Mouse (Mus musculus): Measurements from ENCODE around the gene Klhdc9. TPM values are rescaled to one million over a fixed set of nuclear protein-coding genes. Genes with fewer than 3 reads are reported as not detected.

The Klhdc9 gene
- total and polyA plus RNA-seq, 2 experiments from 2014 or later = 5.0 to 6.9 TPM

GRCm38 (mm10) chr1:171387099-171387498 lies 26.5 kb upstream of the Klhdc9 start:
- Histone ChIP-seq H3K4me1 (ENCODE audit: insufficient read depth) (no peaks in the 10 kb centered on the region), H3K4me3 (ENCODE audit: low read depth, low read length) (no peak overlapping the region), H3K9ac (no peak overlapping the region), H3K4me2 (ENCODE audit: low read depth) (no peak overlapping the region), H3K36me3 (ENCODE audit: insufficient read depth) (no peaks in the 10 kb centered on the region), H3K27ac (ENCODE audit: low read depth, low read length) (no peak overlapping the region), H3K27me3 (ENCODE audit: insufficient read depth, low read length) (no peaks in the 10 kb centered on the region), H3K9me3 (ENCODE audit: low read length) (no peaks in the 10 kb centered on the region)
- 25% methylated on average over 6 of the region's 6 CpGs for WGBS
- TF ChIP-seq CTCF (IDR thresholded peaks at IDR 0.05; ENCODE audit: low read depth) = peak; percentile 52; the same call in 1 of the 2 replicates
- ATAC-seq (no peak), DNase-seq (peak; percentile 29)

DNA sequence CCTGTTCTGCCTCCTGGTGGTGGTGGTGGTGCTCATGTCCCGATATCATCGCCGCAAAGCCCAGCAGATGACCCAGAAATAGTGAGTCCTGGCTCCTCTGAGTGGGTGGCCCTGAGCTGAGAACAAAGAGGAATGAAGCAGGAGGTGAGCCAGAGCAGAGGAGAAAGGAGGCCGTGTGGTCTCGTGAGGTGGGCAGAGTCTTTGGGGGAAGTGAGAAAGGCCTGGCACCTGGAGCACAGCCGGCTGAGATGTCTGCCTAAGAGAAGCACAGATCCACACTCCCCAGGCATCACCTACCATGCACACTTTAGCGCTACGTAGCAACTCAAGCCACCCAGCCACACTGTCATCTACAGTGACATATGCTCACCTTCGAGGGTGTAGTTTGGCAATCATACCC lies 24.6 kb upstream of the Klhdc9 start:
- DNase-seq (no peak), ATAC-seq (no peak)
- Histone ChIP-seq H3K27ac (ENCODE audit: low read depth, low read length) (no peak overlapping the region), H3K4me2 (ENCODE audit: low read depth) (no peak overlapping the region), H3K9ac (no peak overlapping the region), H3K9me3 (ENCODE audit: low read length) (no peaks in the 10 kb centered on the region), H3K36me3 (ENCODE audit: insufficient read depth) (no peaks in the 10 kb centered on the region), H3K4me1 (ENCODE audit: insufficient read depth) (no peaks in the 10 kb centered on the region), H3K27me3 (ENCODE audit: insufficient read depth, low read length) (no peaks in the 10 kb centered on the region), H3K4me3 (ENCODE audit: low read depth, low read length) (no peak overlapping the region)
- no peak; the same call in 1 of the 2 replicates for TF ChIP-seq CTCF (IDR thresholded peaks at IDR 0.05; ENCODE audit: low read depth)
- WGBS = 68% methylated on average over 9 of the region's 9 CpGs

GRCm38 (mm10) chr1:171384361-171384760 lies 23.8 kb upstream of the Klhdc9 start:
- no peak overlapping the region for H3K4me3 ChIP-seq (ENCODE audit: low read depth, low read length)
- H3K27me3 ChIP-seq (ENCODE audit: insufficient read depth, low read length) = no peaks in the 10 kb centered on the region
- H3K9me3 ChIP-seq (ENCODE audit: low read length) = no peaks in the 10 kb centered on the region
- no peak overlapping the region for H3K9ac ChIP-seq
- H3K36me3 ChIP-seq (ENCODE audit: insufficient read depth) = no peaks in the 10 kb centered on the region
- H3K27ac ChIP-seq (ENCODE audit: low read depth, low read length) = no peak overlapping the region
- ATAC-seq (no peak), DNase-seq (no peak)
- H3K4me1 ChIP-seq (ENCODE audit: insufficient read depth) = no peaks in the 10 kb centered on the region
- 64% methylated on average over 9 of the region's 9 CpGs for WGBS
- TF ChIP-seq CTCF (IDR thresholded peaks at IDR 0.05; ENCODE audit: low read depth) = no peak
- no peak overlapping the region for H3K4me2 ChIP-seq (ENCODE audit: low read depth)

DNA sequence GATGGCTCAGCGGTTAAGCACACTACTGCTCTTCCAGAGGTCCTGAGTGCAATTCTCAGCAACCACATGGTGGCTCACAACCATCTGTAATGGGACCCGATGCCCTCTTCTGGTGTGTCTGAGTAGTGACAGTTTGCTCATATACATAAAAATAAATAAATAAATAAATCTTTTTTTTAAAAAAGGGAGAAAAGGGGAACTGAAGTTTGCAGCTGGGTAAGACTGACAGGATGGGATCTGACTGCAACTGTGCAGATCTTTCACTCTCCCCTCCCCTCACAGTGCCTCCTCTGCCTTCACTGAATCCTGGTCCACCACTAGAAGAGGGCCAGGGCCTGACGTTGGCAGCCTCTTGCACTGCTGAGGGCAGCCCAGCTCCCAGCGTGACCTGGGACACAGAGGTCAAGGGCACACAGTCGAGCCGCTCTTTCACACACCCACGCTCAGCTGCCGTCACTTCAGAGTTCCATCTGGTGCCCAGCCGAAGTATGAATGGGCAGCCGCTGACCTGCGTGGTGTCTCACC lies 21.6 kb upstream of the Klhdc9 start:
- H3K27me3 ChIP-seq (ENCODE audit: insufficient read depth, low read length) = no peaks in the 10 kb centered on the region
- H3K36me3 ChIP-seq (ENCODE audit: insufficient read depth) = no peaks in the 10 kb centered on the region
- no peaks in the 10 kb centered on the region for H3K9me3 ChIP-seq (ENCODE audit: low read length)
- 89% methylated on average over 11 of the region's 11 CpGs for WGBS
- H3K4me2 ChIP-seq (ENCODE audit: low read depth) = no peak overlapping the region
- H3K4me1 ChIP-seq (ENCODE audit: insufficient read depth) = no peaks in the 10 kb centered on the region
- ATAC-seq = no peak
- H3K9ac ChIP-seq = no peak overlapping the region
- DNase-seq = no peak
- no peak overlapping the region for H3K4me3 ChIP-seq (ENCODE audit: low read depth, low read length)
- TF ChIP-seq CTCF (IDR thresholded peaks at IDR 0.05; ENCODE audit: low read depth) = no peak
- no peak overlapping the region for H3K27ac ChIP-seq (ENCODE audit: low read depth, low read length)

DNA sequence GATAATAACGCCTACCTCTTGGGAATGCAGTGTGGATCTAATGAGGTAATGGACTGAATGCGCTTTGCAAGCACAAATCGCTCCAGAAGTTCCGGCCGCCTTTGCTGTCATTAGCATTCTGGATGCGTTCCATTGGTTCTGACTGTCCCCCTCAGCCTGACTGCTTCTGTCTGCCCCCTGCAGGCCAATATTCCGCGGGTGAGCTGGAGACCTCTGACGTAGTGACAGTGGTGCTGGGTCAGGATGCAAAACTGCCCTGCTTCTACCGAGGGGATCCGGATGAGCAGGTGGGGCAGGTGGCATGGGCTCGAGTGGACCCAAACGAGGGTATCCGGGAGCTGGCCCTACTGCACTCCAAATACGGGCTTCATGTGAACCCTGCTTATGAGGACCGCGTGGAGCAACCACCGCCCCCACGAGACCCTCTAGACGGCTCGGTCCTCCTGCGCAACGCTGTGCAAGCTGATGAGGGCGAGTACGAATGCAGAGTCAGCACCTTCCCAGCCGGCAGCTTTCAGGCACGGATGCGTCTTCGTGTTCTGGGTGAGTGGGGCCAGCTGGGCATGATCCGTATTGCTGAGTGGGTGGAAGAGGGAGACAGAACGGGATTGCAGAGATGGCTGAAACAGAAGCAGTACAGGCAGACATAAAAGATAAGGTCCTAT lies 19.5 kb upstream of the Klhdc9 start:
- no peaks in the 10 kb centered on the region for H3K27me3 ChIP-seq (ENCODE audit: insufficient read depth, low read length)
- H3K9me3 ChIP-seq (ENCODE audit: low read length) = no peaks in the 10 kb centered on the region
- H3K9ac ChIP-seq = peak overlapping the region; percentile 35; the same call in 1 of the 2 replicates
- peak overlapping the region; percentile 45 for H3K4me2 ChIP-seq (ENCODE audit: low read depth)
- DNase-seq = peak; percentile 81
- H3K4me3 ChIP-seq (ENCODE audit: low read depth, low read length) = peak overlapping the region; percentile 28
- peak; percentile 82 for ATAC-seq
- no peaks in the 10 kb centered on the region for H3K36me3 ChIP-seq (ENCODE audit: insufficient read depth)
- no peaks in the 10 kb centered on the region for H3K4me1 ChIP-seq (ENCODE audit: insufficient read depth)
- TF ChIP-seq CTCF (IDR thresholded peaks at IDR 0.05; ENCODE audit: low read depth) = peak; percentile 74
- no peak overlapping the region for H3K27ac ChIP-seq (ENCODE audit: low read depth, low read length)
- WGBS = 2% methylated on average over 31 of the region's 31 CpGs

DNA sequence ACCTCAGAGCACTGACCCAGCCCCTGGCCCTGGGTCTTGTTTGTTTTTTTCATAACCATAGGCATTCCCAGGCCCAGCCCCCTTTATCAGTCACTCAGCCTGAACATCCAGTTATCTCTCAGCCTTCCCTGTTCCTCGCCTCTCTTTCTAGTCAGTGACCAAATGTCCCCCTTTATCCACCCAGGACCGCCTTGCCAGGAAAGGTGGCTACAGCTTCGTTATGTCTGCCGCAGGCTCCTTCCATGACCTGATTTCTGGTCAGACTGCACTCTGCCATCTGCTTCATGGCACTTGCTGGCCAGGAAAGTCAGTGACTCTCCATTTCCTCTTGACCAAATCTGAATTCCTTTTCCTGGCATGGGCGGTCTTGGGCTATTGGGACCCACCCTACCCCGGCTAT lies 17.7 kb upstream of the Klhdc9 start:
- ATAC-seq = no peak
- no peak for DNase-seq
- TF ChIP-seq CTCF (IDR thresholded peaks at IDR 0.05; ENCODE audit: low read depth) = no peak
- H3K4me3 ChIP-seq (ENCODE audit: low read depth, low read length) = no peak overlapping the region
- H3K27ac ChIP-seq (ENCODE audit: low read depth, low read length) = no peak overlapping the region
- H3K9ac ChIP-seq = no peak overlapping the region
- H3K27me3 ChIP-seq (ENCODE audit: insufficient read depth, low read length) = no peaks in the 10 kb centered on the region
- no peak overlapping the region for H3K4me2 ChIP-seq (ENCODE audit: low read depth)
- no peaks in the 10 kb centered on the region for H3K9me3 ChIP-seq (ENCODE audit: low read length)
- H3K4me1 ChIP-seq (ENCODE audit: insufficient read depth) = no peaks in the 10 kb centered on the region
- WGBS = 93% methylated on average over 6 of the region's 6 CpGs
- H3K36me3 ChIP-seq (ENCODE audit: insufficient read depth) = no peaks in the 10 kb centered on the region

DNA sequence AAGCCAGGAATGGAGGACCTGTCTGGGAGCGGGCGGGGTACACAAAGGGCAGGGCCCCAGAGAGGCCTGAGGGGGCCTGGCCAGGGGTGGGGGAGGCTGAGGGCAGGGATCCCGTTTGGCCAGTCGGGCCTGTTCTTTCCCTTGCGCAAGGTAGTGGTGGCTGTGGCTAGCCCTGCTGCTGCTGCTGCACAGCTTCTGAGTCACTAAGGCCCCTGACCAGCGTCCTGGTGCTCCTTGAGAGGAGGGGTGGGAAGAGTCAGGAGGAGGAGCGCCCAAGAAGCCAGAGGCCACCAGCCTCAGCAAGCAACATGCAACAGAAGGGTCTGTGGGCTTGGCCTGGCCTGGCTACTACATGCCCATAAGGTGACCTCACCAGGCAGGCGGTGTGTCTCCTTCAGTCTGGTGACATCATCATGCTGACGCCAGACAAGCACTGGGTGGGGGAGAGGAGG lies 15.1 kb upstream of the Klhdc9 start:
- H3K4me2 ChIP-seq (ENCODE audit: low read depth) = no peak overlapping the region
- no peaks in the 10 kb centered on the region for H3K4me1 ChIP-seq (ENCODE audit: insufficient read depth)
- H3K27me3 ChIP-seq (ENCODE audit: insufficient read depth, low read length) = no peaks in the 10 kb centered on the region
- no peak for ATAC-seq
- H3K4me3 ChIP-seq (ENCODE audit: low read depth, low read length) = no peak overlapping the region
- H3K36me3 ChIP-seq (ENCODE audit: insufficient read depth) = no peaks in the 10 kb centered on the region
- TF ChIP-seq CTCF (IDR thresholded peaks at IDR 0.05; ENCODE audit: low read depth) = no peak
- no peak overlapping the region for H3K27ac ChIP-seq (ENCODE audit: low read depth, low read length)
- no peak for DNase-seq
- H3K9ac ChIP-seq = no peak overlapping the region
- H3K9me3 ChIP-seq (ENCODE audit: low read length) = no peaks in the 10 kb centered on the region
- 51% methylated on average over 9 of the region's 9 CpGs for WGBS

Measured in forebrain, postnatal 0 days (tissue).